Mouse (Mus musculus): Measurements from ENCODE around the gene Ctsa. TPM values are rescaled to one million over a fixed set of nuclear protein-coding genes. Genes with fewer than 3 reads are reported as not detected.
"Not testable (repeated sequence)": the region's sequence is repeated elsewhere in the genome, so short reads cannot be mapped to it uniquely, and the experiment has no call there.

Gene Ctsa
- total RNA-seq, 2 experiments from 2014 or later = 200 to 228 TPM

- ATAC-seq (ENCODE audit: poor library complexity, severe bottlenecking) = no peak
Measured at GRCm38 (mm10) chr2:164835164-164835563, 2.5 kb downstream of the Ctsa start.

GRCm38 (mm10) chr2:164845782-164846181 lies 13.1 kb downstream of the Ctsa start:
- ATAC-seq (ENCODE audit: poor library complexity, severe bottlenecking) = no peak

- ATAC-seq (ENCODE audit: poor library complexity, severe bottlenecking) = no peak
Measured at GRCm38 (mm10) chr2:164850061-164850460, 17.4 kb downstream of the Ctsa start.

- ATAC-seq (ENCODE audit: poor library complexity, severe bottlenecking) = not testable (repeated sequence)
Measured at GRCm38 (mm10) chr2:164855572-164855971, 22.9 kb downstream of the Ctsa start.

- ATAC-seq (ENCODE audit: poor library complexity, severe bottlenecking) = 0 out of 2 replicates have a peak, but pooled peaks have one; percentile 28
Measured at GRCm38 (mm10) chr2:164856309-164857100, 23.8 kb downstream of the Ctsa start.

GRCm38 (mm10) chr2:164857101-164857821 lies 24.6 kb downstream of the Ctsa start, which contains the start of gene Pltp:
Gene Pltp (minus strand): TSS chr2:164857711.
- peak; percentile 53 for ATAC-seq (ENCODE audit: poor library complexity, severe bottlenecking)

- no peak for ATAC-seq (ENCODE audit: poor library complexity, severe bottlenecking)
Measured at GRCm38 (mm10) chr2:164857842-164858553, 25.3 kb downstream of the Ctsa start.

GRCm38 (mm10) chr2:164859155-164859554 lies 26.5 kb downstream of the Ctsa start:
- no peak for ATAC-seq (ENCODE audit: poor library complexity, severe bottlenecking)

- no peak for ATAC-seq (ENCODE audit: poor library complexity, severe bottlenecking)
Measured at GRCm38 (mm10) chr2:164859640-164860432, 27.2 kb downstream of the Ctsa start.

GRCm38 (mm10) chr2:164861094-164861493 lies 28.4 kb downstream of the Ctsa start:
- no peak for ATAC-seq (ENCODE audit: poor library complexity, severe bottlenecking)

GRCm38 (mm10) chr2:164862179-164862861 lies 29.6 kb downstream of the Ctsa start:
- peak; percentile 61 for ATAC-seq (ENCODE audit: poor library complexity, severe bottlenecking)

- not testable (repeated sequence) for ATAC-seq (ENCODE audit: poor library complexity, severe bottlenecking)
Measured at GRCm38 (mm10) chr2:164863411-164863810, 30.7 kb downstream of the Ctsa start.

- no peak for ATAC-seq (ENCODE audit: poor library complexity, severe bottlenecking)
Measured at GRCm38 (mm10) chr2:164864593-164864992, 31.9 kb downstream of the Ctsa start.

- ATAC-seq (ENCODE audit: poor library complexity, severe bottlenecking) = peak; percentile 57
Measured at GRCm38 (mm10) chr2:164866741-164867551, 34.3 kb downstream of the Ctsa start.

GRCm38 (mm10) chr2:164867566-164867965 lies 34.9 kb downstream of the Ctsa start:
- no peak for ATAC-seq (ENCODE audit: poor library complexity, severe bottlenecking)

GRCm38 (mm10) chr2:164868491-164868890 lies 35.8 kb downstream of the Ctsa start:
- ATAC-seq (ENCODE audit: poor library complexity, severe bottlenecking) = peak; percentile 82

- ATAC-seq (ENCODE audit: poor library complexity, severe bottlenecking) = no peak
Measured at GRCm38 (mm10) chr2:164871602-164872303, 39.1 kb downstream of the Ctsa start.

- no peak for ATAC-seq (ENCODE audit: poor library complexity, severe bottlenecking)
Measured at GRCm38 (mm10) chr2:164873621-164874020, 40.9 kb downstream of the Ctsa start.
